Mouse (Mus musculus) midbrain, embryonic 13.5 days (tissue): ENCODE results near the gene Rfc1. TPM values are rescaled to one million over a fixed set of nuclear protein-coding genes. Genes with fewer than 3 reads are reported as not detected.

ENCODE experiments used
- ATAC-seq: fragments of 200-750 bp; cut with Nextera tagmentation; 2 replicates; pipeline ENCODE4 v1.8.0; 2017; ENCODE audit warnings: mild to moderate bottlenecking, moderate TSS enrichment, moderate library complexity
- H3K27ac ChIP-seq: fragments of 300-500 bp; sonication (generic); 2 replicates; pipeline ENCODE4 v1.5.1; 2015; ENCODE audit warnings: inconsistent platforms, mild to moderate bottlenecking, moderate library complexity
- H3K27me3 ChIP-seq: fragments of 300-500 bp; sonication (generic); 2 replicates; pipeline ENCODE4 v1.6.1; 2015; ENCODE audit warnings: mild to moderate bottlenecking, inconsistent platforms
- H3K36me3 ChIP-seq: fragments of 300-500 bp; sonication (generic); 2 replicates; pipeline ENCODE4 v1.6.1; 2015; ENCODE audit warnings: mild to moderate bottlenecking, inconsistent platforms
- H3K4me1 ChIP-seq: fragments of 300-500 bp; sonication (generic); replicated peaks from 2 replicates; pipeline ENCODE4 v1.6.1; 2015; ENCODE audit warnings: inconsistent platforms
- H3K4me2 ChIP-seq: fragments of 300-500 bp; sonication (generic); replicated peaks from 2 replicates; pipeline ENCODE4 v1.6.1; 2015; ENCODE audit warnings: moderate library complexity, mild to moderate bottlenecking, inconsistent platforms
- H3K4me3 ChIP-seq: fragments of 300-500 bp; sonication (generic); replicated peaks from 2 replicates; pipeline ENCODE4 v1.5.1; 2015; ENCODE audit warnings: mild to moderate bottlenecking, inconsistent platforms
- H3K9ac ChIP-seq: fragments of 300-500 bp; sonication (generic); replicated peaks from 2 replicates; pipeline ENCODE4 v1.6.1; 2015; ENCODE audit warnings: mild to moderate bottlenecking, inconsistent platforms
- H3K9me3 ChIP-seq: fragments of 300-500 bp; sonication (generic); 2 replicates; pipeline ENCODE4 v1.6.1; 2016; ENCODE audit warnings: mild to moderate bottlenecking, inconsistent platforms
- WGBS: fragments of 180-500 bp; shearing (Covaris S2); methylation state at CpG from one replicate; pipeline ENCODE4 v1.1.7; 2015; 5-methylcytosine and 5-hydroxymethylcytosine counted together
- polyA plus RNA-seq: library from polyadenylated mRNA; unstranded; fragments of >200 nt; fragmentation: Nextera tagmentation; extraction: Ambion mirVana; gene quantifications from 2 replicates; pipeline ENCODE4 v1.2.1, GENCODE M21; 2015

The Rfc1 gene
- polyA plus RNA-seq, 1 experiment from 2014 or later = 35.4 TPM

DNA sequence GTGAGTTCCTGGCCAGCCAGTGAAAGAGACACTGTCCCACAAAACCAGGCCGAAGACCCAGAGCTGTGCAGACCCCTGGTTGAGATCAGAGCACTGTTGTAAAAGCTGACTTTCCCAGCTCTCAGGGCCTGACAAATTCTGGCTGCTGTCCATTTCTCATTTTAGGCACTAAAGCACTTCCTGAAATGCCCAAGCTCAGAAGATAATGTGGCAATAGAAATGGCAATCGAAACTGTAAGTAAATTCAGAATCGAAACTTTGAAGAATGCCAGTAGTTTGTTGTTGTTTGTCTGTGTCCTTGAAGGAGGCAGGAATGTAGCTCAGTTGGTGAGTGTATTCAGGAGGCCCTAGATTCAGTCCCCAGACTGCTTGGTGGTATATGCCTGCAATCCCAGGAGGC is 88.2 kb downstream of the Rfc1 start:
- Histone ChIP-seq H3K9ac (no peak overlapping the region), H3K27ac (no peak overlapping the region), H3K9me3 (no peaks in the 10 kb centered on the region), H3K4me2 (no peak overlapping the region), H3K36me3 (peaks cover 48% of the 10 kb centered on the region), H3K4me3 (no peak overlapping the region), H3K4me1 (no peaks in the 10 kb centered on the region), H3K27me3 (no peaks in the 10 kb centered on the region)
- ATAC-seq = no peak
- WGBS = 94% methylated on average over 3 of the region's 3 CpGs

DNA sequence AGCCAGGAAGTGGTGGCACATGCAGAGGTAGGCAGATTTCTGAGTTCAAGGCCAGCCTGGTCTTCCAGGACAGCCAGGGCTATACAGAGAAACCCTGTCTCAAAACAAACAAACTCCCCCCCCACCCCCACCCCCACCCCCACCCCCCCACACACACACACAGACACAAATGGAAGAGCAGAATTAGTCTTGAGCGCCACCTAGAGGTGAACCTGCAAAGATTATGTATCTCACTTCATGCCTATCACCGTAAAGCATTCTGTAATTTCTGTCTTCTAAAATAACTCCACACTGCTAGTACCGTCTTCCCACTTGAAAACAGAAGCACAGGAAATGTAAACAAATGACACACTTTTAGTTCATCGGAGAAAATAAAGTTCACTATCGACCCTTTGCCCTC is 92.7 kb downstream of the Rfc1 start:
- H3K4me3 ChIP-seq = no peak overlapping the region
- H3K9me3 ChIP-seq = no peaks in the 10 kb centered on the region
- H3K9ac ChIP-seq = no peak overlapping the region
- H3K4me1 ChIP-seq = peaks cover 10% of the 10 kb centered on the region; the same call in 1 of the 2 replicates
- 52% methylated on average over 5 of the region's 5 CpGs for WGBS
- peak; percentile 43; the same call in 1 of the 2 replicates for ATAC-seq
- no peak overlapping the region for H3K27ac ChIP-seq
- peaks cover 33% of the 10 kb centered on the region for H3K36me3 ChIP-seq
- no peak overlapping the region for H3K4me2 ChIP-seq
- no peaks in the 10 kb centered on the region for H3K27me3 ChIP-seq

DNA sequence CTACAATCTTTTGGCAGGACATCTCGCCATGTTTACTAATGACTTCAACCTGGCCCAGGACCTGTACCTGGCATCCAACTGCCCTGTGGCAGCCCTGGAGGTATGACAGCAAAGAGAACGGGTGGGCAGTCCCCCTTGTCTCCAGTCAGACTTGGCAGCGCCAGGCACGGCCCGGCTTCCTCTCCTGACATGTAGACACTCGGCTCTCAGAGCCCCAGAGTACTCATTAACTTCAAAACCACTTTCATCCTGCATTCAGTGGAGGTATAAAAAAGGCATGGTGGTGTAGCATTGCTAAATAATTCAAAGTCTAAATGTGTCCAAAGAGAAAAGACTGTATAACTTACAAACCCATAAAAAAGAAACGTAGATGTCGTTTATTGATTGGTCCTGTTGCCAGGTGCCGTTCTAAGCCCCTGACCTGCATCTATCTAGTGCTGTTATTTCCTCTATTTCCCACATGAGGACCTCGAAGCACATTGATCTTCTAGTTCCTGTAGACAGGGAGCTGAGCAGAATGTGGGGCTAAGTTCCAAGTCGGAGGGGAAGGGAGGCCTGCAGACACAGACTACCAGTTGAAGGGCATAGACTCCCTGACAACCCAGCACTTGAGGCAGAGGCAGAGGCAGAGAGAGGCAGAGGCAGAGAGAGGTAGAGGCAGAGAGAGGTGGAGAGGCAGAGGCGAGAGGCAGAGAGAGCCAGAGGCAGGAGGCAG is 104.0 kb downstream of the Rfc1 start:
- Histone ChIP-seq H3K27ac (peak overlapping the region; percentile 51; the same call in 1 of the 2 replicates), H3K9me3 (no peaks in the 10 kb centered on the region), H3K27me3 (no peaks in the 10 kb centered on the region), H3K4me1 (no peaks in the 10 kb centered on the region), H3K9ac (no peak overlapping the region), H3K4me2 (no peak overlapping the region), H3K36me3 (peaks cover 52% of the 10 kb centered on the region), H3K4me3 (no peak overlapping the region)
- peak; percentile 71; the same call in 1 of the 2 replicates for ATAC-seq
- 82% methylated on average over 12 of the region's 12 CpGs for WGBS

DNA sequence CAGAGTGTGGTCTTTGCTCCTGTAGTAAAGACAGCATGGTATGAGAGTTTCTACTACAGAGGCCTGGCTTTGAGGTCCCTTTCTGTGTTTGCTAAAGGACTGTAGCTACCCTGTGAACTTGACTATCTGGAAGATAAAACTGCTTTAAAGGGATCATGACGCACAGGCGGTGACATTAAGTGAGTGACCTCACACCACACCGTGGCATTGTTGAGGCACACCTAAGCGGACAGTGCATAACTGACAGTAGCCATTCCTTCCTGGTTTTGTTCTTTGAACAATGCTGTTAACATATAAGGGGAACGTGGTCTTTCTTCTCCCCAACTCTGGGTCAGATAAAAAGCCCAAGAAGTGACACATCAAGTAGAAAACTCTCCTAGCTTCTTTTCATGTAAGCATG is 111.4 kb downstream of the Rfc1 start:
- Histone ChIP-seq H3K9ac (no peak overlapping the region), H3K9me3 (no peaks in the 10 kb centered on the region), H3K27me3 (no peaks in the 10 kb centered on the region), H3K4me3 (no peak overlapping the region), H3K36me3 (peaks cover 73% of the 10 kb centered on the region), H3K27ac (no peak overlapping the region), H3K4me2 (no peak overlapping the region), H3K4me1 (no peaks in the 10 kb centered on the region)
- WGBS = 96% methylated on average over 5 of the region's 5 CpGs
- no peak for ATAC-seq

DNA sequence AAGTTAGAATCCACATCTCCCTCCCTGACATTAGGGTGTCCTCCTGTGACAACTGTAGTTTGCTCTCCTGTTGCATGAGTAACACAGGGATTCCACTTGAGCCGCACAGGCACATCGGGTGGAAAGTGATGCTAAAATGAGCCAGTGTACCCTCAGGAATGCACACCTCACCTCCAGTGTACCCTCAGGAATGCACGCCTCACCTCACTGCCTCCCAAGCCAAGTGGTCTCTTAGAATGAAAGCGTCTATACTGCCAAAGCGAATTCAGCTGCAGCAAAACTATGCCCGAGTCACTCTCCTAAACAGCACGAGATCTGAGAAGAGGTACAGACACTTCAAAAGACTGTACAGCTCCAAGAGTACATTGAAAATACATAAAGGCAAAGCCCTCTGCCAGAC is 114.4 kb downstream of the Rfc1 start:
- no peak overlapping the region for H3K27ac ChIP-seq
- peaks cover 54% of the 10 kb centered on the region for H3K36me3 ChIP-seq
- no peak for ATAC-seq
- no peaks in the 10 kb centered on the region for H3K9me3 ChIP-seq
- no peak overlapping the region for H3K4me3 ChIP-seq
- H3K4me2 ChIP-seq = no peak overlapping the region
- no peaks in the 10 kb centered on the region for H3K4me1 ChIP-seq
- no peaks in the 10 kb centered on the region for H3K27me3 ChIP-seq
- no peak overlapping the region for H3K9ac ChIP-seq
- 97% methylated on average over 7 of the region's 7 CpGs for WGBS

DNA sequence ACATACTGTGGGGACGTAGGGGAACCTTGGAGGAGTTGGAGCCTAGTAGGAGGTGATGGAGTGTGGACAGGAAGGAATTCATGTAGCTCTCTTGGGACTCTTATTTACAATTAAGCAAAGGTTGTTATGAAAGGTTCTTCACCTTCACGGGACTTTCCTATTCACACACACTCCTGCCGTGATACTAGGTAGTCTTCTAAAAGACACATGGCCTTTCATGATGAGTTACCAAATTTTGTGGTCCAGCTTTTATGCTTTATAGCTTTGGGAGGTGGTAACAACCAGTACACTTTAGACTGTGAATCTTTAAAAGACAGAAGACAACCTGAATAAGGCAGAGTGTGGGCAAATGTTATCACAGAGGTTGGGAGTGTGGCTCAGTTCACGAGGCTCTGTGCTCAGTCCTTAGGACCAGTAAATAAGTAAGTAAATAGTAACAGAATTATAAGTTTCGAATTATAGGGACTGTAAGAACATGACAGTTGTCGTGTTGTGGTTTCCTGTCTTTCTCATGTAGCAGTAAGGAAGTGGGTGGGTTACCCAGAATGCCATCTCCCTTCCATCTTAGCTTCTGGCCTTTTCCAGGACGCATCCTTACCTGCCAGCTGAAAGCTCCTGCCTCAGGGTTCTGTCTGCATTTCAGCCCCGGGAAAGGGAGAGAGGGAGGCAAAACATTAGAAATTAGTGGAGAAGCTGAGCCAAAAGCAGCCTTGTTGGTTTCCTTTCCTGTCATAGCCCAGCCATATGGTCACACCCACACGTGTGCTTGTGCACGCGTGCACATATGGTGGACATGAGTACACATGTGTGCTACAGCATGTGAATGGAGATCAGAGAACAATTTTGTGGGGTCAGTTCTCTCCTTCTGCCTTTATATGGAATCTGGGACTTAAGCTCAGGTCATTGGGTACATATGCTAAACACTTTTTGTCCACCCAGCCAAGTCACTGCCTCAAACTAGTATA is 117.9 kb downstream of the Rfc1 start:
- Histone ChIP-seq H3K27ac (no peak overlapping the region), H3K4me3 (no peak overlapping the region), H3K36me3 (peaks cover 29% of the 10 kb centered on the region), H3K4me1 (no peaks in the 10 kb centered on the region), H3K4me2 (no peak overlapping the region), H3K9me3 (no peaks in the 10 kb centered on the region), H3K27me3 (no peaks in the 10 kb centered on the region), H3K9ac (no peak overlapping the region)
- no peak for ATAC-seq
- WGBS = 94% methylated on average over 11 of the region's 11 CpGs

DNA sequence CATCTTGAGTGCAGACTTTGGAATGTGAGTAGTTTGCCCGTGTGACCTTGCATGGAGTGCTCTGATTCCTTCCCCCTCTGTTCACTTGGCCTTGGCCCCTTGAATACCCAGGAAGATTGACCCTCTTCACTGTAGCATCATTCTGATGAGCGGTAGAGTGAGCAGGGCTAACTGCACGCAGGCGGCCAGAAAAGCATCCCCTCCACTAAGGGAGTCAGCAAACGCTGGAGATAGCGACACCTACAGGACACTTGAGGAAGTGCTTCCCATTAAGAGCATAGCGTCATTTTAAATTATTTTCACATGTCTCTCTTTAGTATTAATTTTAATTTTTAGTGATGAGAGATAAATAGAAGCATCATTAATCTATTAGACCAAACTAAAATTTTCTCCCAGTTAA is 122.1 kb downstream of the Rfc1 start:
- ATAC-seq = peak; percentile 80
- WGBS = 20% methylated on average over 7 of the region's 7 CpGs
- H3K27ac ChIP-seq = no peak overlapping the region

More for the DNA sequence above, 122.1 kb downstream of the Rfc1 start:
- Histone ChIP-seq H3K4me2 (no peak overlapping the region), H3K4me3 (no peak overlapping the region), H3K9ac (no peak overlapping the region), H3K9me3 (no peaks in the 10 kb centered on the region), H3K36me3 (0 out of 2 replicates have a peak, but pooled peaks cover 7% of the 10 kb centered on the region), H3K27me3 (no peaks in the 10 kb centered on the region), H3K4me1 (no peaks in the 10 kb centered on the region)

Other genes with a start within 250 kb of the Rfc1 start
- gene Tmem156, start 243.5 kb downstream of the Rfc1 start, polyA plus RNA-seq = not detected in 2 replicates
- gene Klhl5, start 228.1 kb downstream of the Rfc1 start, polyA plus RNA-seq = 42.3 and 46.7 TPM in 2 replicates
- 13.4 and 13.8 TPM in 2 replicates for gene Wdr19, start 136.0 kb downstream of the Rfc1 start, polyA plus RNA-seq
- gene Klb, start 12.6 kb upstream of the Rfc1 start, polyA plus RNA-seq = 0.09 and 0.10 TPM in 2 replicates
- 684 and 687 TPM in 2 replicates for gene Rpl9, start 55.8 kb upstream of the Rfc1 start, polyA plus RNA-seq
- gene Lias, start 55.8 kb upstream of the Rfc1 start, polyA plus RNA-seq = 59.4 and 70.3 TPM in 2 replicates
- gene Ugdh, start 100.3 kb upstream of the Rfc1 start, polyA plus RNA-seq = 50.4 and 52.0 TPM in 2 replicates
- gene Gm43552, start 157.2 kb upstream of the Rfc1 start, polyA plus RNA-seq = not detected in 2 replicates
- 164 and 167 TPM in 2 replicates for gene Smim14, start 201.5 kb upstream of the Rfc1 start, polyA plus RNA-seq
- 197 and 204 TPM in 2 replicates for gene Ube2k, start 201.6 kb upstream of the Rfc1 start, polyA plus RNA-seq